Mouse (Mus musculus) left cerebral cortex, postnatal 25 days (tissue): ENCODE measurements around the gene Dscam. TPM values are rescaled to one million over a fixed set of nuclear protein-coding genes. Genes with fewer than 3 reads are reported as not detected.

Source experiments
- DNase-seq, 2 experiments: peaks; one replicate each; pipeline ENCODE4 v3.0.0; 2022; ENCODE audit warnings: low spot score in 2 of 2, mixed read lengths in 1 of 2
- intact Hi-C: fragments of 180-260 bp; cut with DNase I; formaldehyde crosslinking; loops from one replicate; pipeline ENCODE4 v1.15.1; 2025
- total RNA-seq, 2 experiments: library from RNA; stranded (reverse); gene quantifications; 2 replicates each; pipeline ENCODE4 v1.2.3; 2021

Gene Dscam
- 10 to 100 TPM; 41.6 to 44.0 TPM for total RNA-seq

- intact Hi-C loops: loop anchor here (2.0 to 5.0 kb wide), 3 partner anchors 82 to 163 kb away; no protein-coding TSS in a partner anchor
Observed at GRCm38 (mm10) chr16:97170513-97171081, at the start of gene Dscam. Dscam (minus strand) TSS chr16:97170752.

GRCm38 (mm10) chr16:97219381-97219780 lies 48.8 kb upstream of the Dscam start:
- intact Hi-C loops: no loop called here

More at GRCm38 (mm10) chr16:97170513-97171081, at the start of gene Dscam:
- peak; percentile 56 to 60 for DNase-seq

GRCm38 (mm10) chr16:97209997-97210396 lies 39.4 kb upstream of the Dscam start:
- DNase-seq: peak; percentile 45 to 94
- intact Hi-C loops: no loop called here

More at GRCm38 (mm10) chr16:97219381-97219780, 48.8 kb upstream of the Dscam start:
- DNase-seq: no peak

- no peak for DNase-seq
- intact Hi-C loops: no loop called here
Observed at GRCm38 (mm10) chr16:97208276-97208675, 37.7 kb upstream of the Dscam start.

- intact Hi-C loops: no loop called here
- no peak for DNase-seq
Observed at GRCm38 (mm10) chr16:97204090-97204489, 33.5 kb upstream of the Dscam start.

- intact Hi-C loops: no loop called here
- no peak for DNase-seq
Observed at GRCm38 (mm10) chr16:97203554-97203953, 33.0 kb upstream of the Dscam start.

- DNase-seq: no peak
- intact Hi-C loops: no loop called here
Observed at GRCm38 (mm10) chr16:97194630-97195029, 24.1 kb upstream of the Dscam start.

GRCm38 (mm10) chr16:97194179-97194578 lies 23.6 kb upstream of the Dscam start:
- no peak for DNase-seq
- intact Hi-C loops: no loop called here

GRCm38 (mm10) chr16:97192296-97192695 lies 21.7 kb upstream of the Dscam start:
- no peak for DNase-seq
- intact Hi-C loops: no loop called here

- intact Hi-C loops: no loop called here
- no peak for DNase-seq
Observed at GRCm38 (mm10) chr16:97190604-97191003, 20.1 kb upstream of the Dscam start.

- peak; percentile 64 to 77 for DNase-seq
- intact Hi-C loops: loop anchor here (2.0 to 5.0 kb wide), 3 partner anchors 81 to 164 kb away; no protein-coding TSS in a partner anchor
Observed at GRCm38 (mm10) chr16:97171500-97171899, 948 bp upstream of the Dscam start.

GRCm38 (mm10) chr16:97169901-97170512 lies 545 bp downstream of the Dscam start:
- peak; percentile 39 to 61 for DNase-seq
- intact Hi-C loops: loop anchor here (2.0 to 10.0 kb wide), 8 partner anchors 43 to 475 kb away; no protein-coding TSS in a partner anchor

GRCm38 (mm10) chr16:97168614-97169013 lies 1.9 kb downstream of the Dscam start:
- intact Hi-C loops: loop anchor here (5.0 to 10.0 kb wide), 5 partner anchors 41 to 474 kb away; no protein-coding TSS in a partner anchor

GRCm38 (mm10) chr16:97168030-97168429 lies 2.5 kb downstream of the Dscam start:
- intact Hi-C loops: loop anchor here (5.0 to 10.0 kb wide), 5 partner anchors 41 to 473 kb away; no protein-coding TSS in a partner anchor
- DNase-seq: no peak

More at GRCm38 (mm10) chr16:97168614-97169013, 1.9 kb downstream of the Dscam start:
- no peak for DNase-seq

- intact Hi-C loops: loop anchor here (5.0 to 10.0 kb wide), 5 partner anchors 39 to 471 kb away; no protein-coding TSS in a partner anchor
- no peak for DNase-seq
Observed at GRCm38 (mm10) chr16:97166166-97166565, 4.4 kb downstream of the Dscam start.

- intact Hi-C loops: loop anchor here (5.0 to 10.0 kb wide), 5 partner anchors 38 to 471 kb away; no protein-coding TSS in a partner anchor
- peak; percentile 67 to 79 for DNase-seq
Observed at GRCm38 (mm10) chr16:97165444-97166121, 5.0 kb downstream of the Dscam start.

- peak in 1 of 2 experiments; percentile 17 for DNase-seq
- intact Hi-C loops: no loop called here
Observed at GRCm38 (mm10) chr16:97158279-97158678, 12.3 kb downstream of the Dscam start.

- DNase-seq: peak in 1 of 2 experiments; percentile 31
- intact Hi-C loops: no loop called here
Observed at GRCm38 (mm10) chr16:97144544-97145194, 25.9 kb downstream of the Dscam start.

GRCm38 (mm10) chr16:97141943-97142342 lies 28.6 kb downstream of the Dscam start:
- intact Hi-C loops: no loop called here
- DNase-seq: no peak
